ENCODE assay signal across 8 mouse cellular contexts in genomic region chr14:33246476-33246875, GRCm38 (mm10). TPM values are rescaled to one million over a fixed set of nuclear protein-coding genes. Genes with fewer than 3 reads are reported as not detected.
DNase-seq lines count a peak whose midpoint lies in the region; ATAC-seq and TF ChIP-seq lines count a peak whose summit lies in the region.

No protein-coding gene starts in this region.

- no peaks in the 10 kb centered on the region for H3K9me3 ChIP-seq in kidney, postnatal 0 days (replicated peaks; ENCODE audit: low read length)
- no peaks in the 10 kb centered on the region for H3K9me3 ChIP-seq in kidney, embryonic 14.5 days (ENCODE audit: control insufficient read depth, low read length)
- 0 out of 2 replicates have a peak, but pooled peaks cover 4% of the 10 kb centered on the region for H3K9me3 ChIP-seq in midbrain, postnatal 0 days (ENCODE audit: low read length)

- no peaks in the 10 kb centered on the region for H3K27me3 ChIP-seq in kidney, postnatal 0 days (ENCODE audit: insufficient read depth, low read length)
- H3K27me3 ChIP-seq in kidney, embryonic 14.5 days (ENCODE audit: control insufficient read depth, insufficient read depth, low read length) = peaks cover 1% of the 10 kb centered on the region; the same call in 1 of the 2 replicates
- H3K27me3 ChIP-seq in midbrain, postnatal 0 days (ENCODE audit: insufficient read depth, low read length) = 0 out of 2 replicates have a peak, but pooled peaks cover 4% of the 10 kb centered on the region

- H3K4me1 ChIP-seq in kidney, postnatal 0 days (replicated peaks; ENCODE audit: insufficient read depth, low read length) = no peaks in the 10 kb centered on the region
- H3K4me1 ChIP-seq in kidney, embryonic 14.5 days (ENCODE audit: control insufficient read depth, insufficient read depth, low read length) = peaks cover 13% of the 10 kb centered on the region; the same call in 1 of the 2 replicates
- peaks cover 11% of the 10 kb centered on the region; the same call in 1 of the 2 replicates for H3K4me1 ChIP-seq in midbrain, postnatal 0 days (ENCODE audit: insufficient read depth, low read length)

- H3K27ac ChIP-seq in kidney, postnatal 0 days = no peak overlapping the region
- no peak overlapping the region for H3K27ac ChIP-seq in kidney, embryonic 14.5 days (ENCODE audit: low read depth, low read length)
- H3K27ac ChIP-seq in midbrain, postnatal 0 days (ENCODE audit: low read depth, low read length) = no peak overlapping the region

- no peak for ATAC-seq in kidney, postnatal 0 days (replicated peaks; ENCODE audit: low FRiP score, low read depth)
- ATAC-seq in kidney, embryonic 14.5 days (ENCODE audit: low FRiP score, low TSS enrichment) = no peak
- no peak for ATAC-seq in midbrain, postnatal 0 days (ENCODE audit: low FRiP score)

- H3K4me3 ChIP-seq in kidney, postnatal 0 days (replicated peaks; ENCODE audit: low read depth, low read length) = no peak overlapping the region
- H3K4me3 ChIP-seq in kidney, embryonic 14.5 days (ENCODE audit: low read length) = no peak overlapping the region
- H3K4me3 ChIP-seq in midbrain, postnatal 0 days (ENCODE audit: low read depth, low read length) = no peak overlapping the region

- TF ChIP-seq CTCF in kidney, postnatal 0 days (IDR thresholded peaks at IDR 0.05; ENCODE audit: low read depth) = peak; percentile 44; the same call in 1 of the 2 replicates
- peak; percentile 55 for TF ChIP-seq CTCF in midbrain, postnatal 0 days (IDR thresholded peaks at IDR 0.05)

- H3K9ac ChIP-seq in kidney, postnatal 0 days (ENCODE audit: low read depth, low read length) = no peak overlapping the region
- H3K9ac ChIP-seq in kidney, embryonic 14.5 days (ENCODE audit: low read depth, low read length) = no peak overlapping the region
- H3K9ac ChIP-seq in midbrain, postnatal 0 days (replicated peaks; ENCODE audit: low read length, poor library complexity, severe bottlenecking) = no peak overlapping the region

- WGBS in kidney, postnatal 0 days = 56% methylated on average over 8 of the region's 8 CpGs
- WGBS in kidney, embryonic 14.5 days = 39% methylated on average over 8 of the region's 8 CpGs
- WGBS in midbrain, postnatal 0 days = 25% methylated on average over 8 of the region's 8 CpGs

- no peak for DNase-seq in kidney, postnatal 0 days (ENCODE audit: low spot score)
- DNase-seq in A20 (ENCODE audit: low read depth, low spot score) = peak; percentile 41
- peak; percentile 76 for DNase-seq in ZHBTc4 (ENCODE audit: low read depth, low spot score)
- peak; percentile 37 for DNase-seq in embryo, embryonic 11 days
- peak; percentile 66 to 71 for DNase-seq in kidney, postnatal 4 days
- DNase-seq in midbrain, postnatal 0 days (ENCODE audit: low spot score) = no peak
- no peak for DNase-seq in MN1 (ENCODE audit: low spot score)

- H3K36me3 ChIP-seq in kidney, postnatal 0 days (ENCODE audit: insufficient read depth, low read length) = no peaks in the 10 kb centered on the region
- H3K36me3 ChIP-seq in kidney, embryonic 14.5 days (ENCODE audit: control insufficient read depth, insufficient read depth, low read length) = no peaks in the 10 kb centered on the region
- no peaks in the 10 kb centered on the region for H3K36me3 ChIP-seq in midbrain, postnatal 0 days (ENCODE audit: insufficient read depth, low read length)

- no peak overlapping the region for H3K4me2 ChIP-seq in kidney, postnatal 0 days (ENCODE audit: low read length)
- H3K4me2 ChIP-seq in kidney, embryonic 14.5 days (replicated peaks; ENCODE audit: low read depth, low read length) = no peak overlapping the region
- H3K4me2 ChIP-seq in midbrain, postnatal 0 days (ENCODE audit: low read depth, low read length, poor library complexity, severe bottlenecking) = no peak overlapping the region

RNA-seq across cellular contexts. Expression of gene Arhgap22, which starts 32.6 kb away (rescaled TPM):
- polyA plus RNA-seq in kidney, postnatal 0 days (2015; fragmentation: Nextera tagmentation; extraction: Ambion mirVana) = 3.8 and 4.1 TPM in 2 replicates
- 1.1 and 2.6 TPM in 2 replicates for polyA plus RNA-seq in kidney, embryonic 14.5 days (2014; fragmentation: Nextera tagmentation; extraction: Ambion mirVana)
- 4.2 and 5.7 TPM in 2 replicates for total RNA-seq in midbrain, postnatal 0 days (2014; rRNA removed)
- polyA plus RNA-seq in midbrain, postnatal 0 days (2015; fragmentation: Nextera tagmentation; extraction: Ambion mirVana) = 3.4 and 4.3 TPM in 2 replicates

Comparison
In these comparisons a context has a peak if more than half of its experiments do, and no peak if none do; other contexts are left out.
1. DNase-seq: peak in A20 (single experiment), ZHBTc4 (single experiment), embryo, embryonic 11 days (single experiment) and kidney, postnatal 4 days (2 of 2); none in kidney, postnatal 0 days (single experiment), midbrain, postnatal 0 days (single experiment) and MN1 (single experiment).